Mouse (Mus musculus): ENCODE data around the gene Eif3f. TPM values are rescaled to one million over a fixed set of nuclear protein-coding genes. Genes with fewer than 3 reads are reported as not detected.
A peak's percentile ranks its signal among the peaks of the same experiment; 100 is the strongest.

Eif3f gene
- 92.2 and 96.9 TPM in 2 replicates for polyA plus RNA-seq (2012; rRNA removed)

- WGBS, result 1% methylated on average over 50 of the region's 50 CpGs
Observed at GRCm38 (mm10) chr7:108933794-108934731, at the start of gene Eif3f. Gene Eif3f, plus strand, starts transcription at chr7:108934417.

DNA sequence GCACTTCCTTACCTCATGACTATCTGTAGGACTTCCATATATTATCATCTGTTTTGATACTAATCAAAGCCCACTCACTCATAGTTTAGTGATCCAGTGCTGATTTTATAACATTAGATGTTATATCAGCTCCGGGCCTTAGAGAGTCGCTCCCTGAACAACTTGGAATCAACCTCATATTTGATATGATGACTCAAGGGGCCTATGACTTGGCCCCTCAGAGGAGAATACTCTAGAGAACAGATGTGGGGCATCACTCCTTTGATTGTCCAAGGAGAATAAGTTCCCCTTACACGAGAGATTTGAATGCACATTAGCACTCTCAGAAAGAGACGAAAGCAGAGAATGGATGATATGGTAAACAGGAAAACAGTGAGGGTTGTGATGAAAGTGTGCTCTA lies 49.3 kb upstream of the Eif3f start, which contains the start of gene Olfr518:
TSS of gene Olfr518 (minus strand) at position 101 of the 400 bp plus-strand sequence.
- Histone ChIP-seq H3K4me1 (ENCODE audit: control insufficient read depth, insufficient read depth, low read length) (no peaks in the 10 kb centered on the region), H3K27ac (ENCODE audit: insufficient read depth, low read length) (no peak within 1 kb of the TSS), H3K27me3 (ENCODE audit: control insufficient read depth, insufficient read depth, low read length) (no peaks in the 10 kb centered on the region), H3K4me3 (replicated peaks; ENCODE audit: insufficient read depth, low read depth, low read length) (no peak within 1 kb of the TSS)
- TF ChIP-seq POLR2A (IDR thresholded peaks at IDR 0.05; ENCODE audit: borderline replicate concordance, insufficient read depth, low read length), result no peak
- TF ChIP-seq CTCF (IDR thresholded peaks at IDR 0.05; ENCODE audit: borderline replicate concordance, insufficient read depth, low read depth, low read length), result no peak
- DNase-seq, result no peak
- WGBS, result 73% methylated on average over 4 of the region's 4 CpGs

More at GRCm38 (mm10) chr7:108933794-108934731, at the start of gene Eif3f:
- Histone ChIP-seq H3K27ac (ENCODE audit: insufficient read depth, low read length) (peak within 1 kb of the TSS; percentile 89), H3K4me3 (replicated peaks; ENCODE audit: insufficient read depth, low read depth, low read length) (peak within 1 kb of the TSS; percentile 96), H3K4me1 (ENCODE audit: control insufficient read depth, insufficient read depth, low read length) (peaks cover 10% of the 10 kb centered on the region), H3K27me3 (ENCODE audit: control insufficient read depth, insufficient read depth, low read length) (no peaks in the 10 kb centered on the region; the same call in 1 of the 2 replicates)
- TF ChIP-seq POLR2A (IDR thresholded peaks at IDR 0.05; ENCODE audit: borderline replicate concordance, insufficient read depth, low read length), result peak; percentile 72; the same call in 1 of the 2 replicates
- TF ChIP-seq CTCF (IDR thresholded peaks at IDR 0.05; ENCODE audit: borderline replicate concordance, insufficient read depth, low read depth, low read length), result peak; percentile 82
- peak; percentile 96 to 97 for DNase-seq

DNA sequence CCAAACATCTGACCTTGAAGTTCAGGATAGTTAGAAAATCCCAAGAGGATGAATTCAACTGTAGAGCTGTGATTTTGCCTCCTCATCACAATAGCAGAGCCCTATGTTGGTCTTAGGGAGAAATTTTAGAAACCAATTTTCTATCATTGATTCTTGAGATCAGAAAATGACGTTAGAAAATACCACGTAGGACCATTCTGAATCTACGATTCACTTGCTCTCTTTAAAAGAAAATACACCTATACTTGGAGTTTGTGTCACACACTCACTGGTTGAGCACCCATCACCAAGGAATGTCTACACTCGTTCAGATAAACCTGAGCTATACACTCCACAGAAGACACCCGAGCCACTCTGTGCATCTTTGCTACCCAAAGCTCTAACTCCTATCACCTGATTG lies 39.9 kb upstream of the Eif3f start, which contains the start of gene Olfr519:
TSS of gene Olfr519 (minus strand) at position 101 of the 400 bp plus-strand sequence.
- Histone ChIP-seq H3K27me3 (ENCODE audit: control insufficient read depth, insufficient read depth, low read length) (no peaks in the 10 kb centered on the region; the same call in 1 of the 2 replicates), H3K27ac (ENCODE audit: insufficient read depth, low read length) (no peak within 1 kb of the TSS), H3K4me3 (replicated peaks; ENCODE audit: insufficient read depth, low read depth, low read length) (no peak within 1 kb of the TSS), H3K4me1 (ENCODE audit: control insufficient read depth, insufficient read depth, low read length) (no peaks in the 10 kb centered on the region)
- no peak for DNase-seq
- TF ChIP-seq CTCF (IDR thresholded peaks at IDR 0.05; ENCODE audit: borderline replicate concordance, insufficient read depth, low read depth, low read length), result no peak
- TF ChIP-seq POLR2A (IDR thresholded peaks at IDR 0.05; ENCODE audit: borderline replicate concordance, insufficient read depth, low read length), result no peak
- WGBS, result 87% methylated on average over 5 of the region's 5 CpGs

DNA sequence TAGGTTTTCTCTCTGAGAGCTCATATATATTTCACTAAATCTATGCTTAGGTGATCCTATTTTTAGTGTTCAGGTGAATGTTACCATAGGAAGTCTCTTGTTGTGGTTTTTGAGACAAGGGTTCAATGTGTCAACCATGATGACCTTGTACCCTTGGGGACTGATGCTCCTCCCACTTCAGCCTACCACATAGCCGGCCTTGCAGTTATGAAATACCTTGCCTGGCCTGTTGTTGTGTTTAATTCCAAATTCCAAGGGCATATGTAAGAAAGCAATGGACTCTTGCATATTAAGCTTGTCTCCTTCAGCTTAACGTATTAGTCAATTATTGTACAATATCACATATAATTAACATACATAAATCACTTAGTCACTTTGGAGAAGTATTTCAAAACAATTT lies 30.2 kb upstream of the Eif3f start:
- no peak overlapping the region for H3K27ac ChIP-seq (ENCODE audit: insufficient read depth, low read length)
- no peaks in the 10 kb centered on the region for H3K27me3 ChIP-seq (ENCODE audit: control insufficient read depth, insufficient read depth, low read length)
- H3K4me3 ChIP-seq (replicated peaks; ENCODE audit: insufficient read depth, low read depth, low read length), result no peak overlapping the region
- 76% methylated on average over 2 of the region's 2 CpGs for WGBS
- DNase-seq, result no peak
- H3K4me1 ChIP-seq (ENCODE audit: control insufficient read depth, insufficient read depth, low read length), result no peaks in the 10 kb centered on the region
- TF ChIP-seq CTCF (IDR thresholded peaks at IDR 0.05; ENCODE audit: borderline replicate concordance, insufficient read depth, low read depth, low read length), result no peak
- TF ChIP-seq POLR2A (IDR thresholded peaks at IDR 0.05; ENCODE audit: borderline replicate concordance, insufficient read depth, low read length), result no peak

DNA sequence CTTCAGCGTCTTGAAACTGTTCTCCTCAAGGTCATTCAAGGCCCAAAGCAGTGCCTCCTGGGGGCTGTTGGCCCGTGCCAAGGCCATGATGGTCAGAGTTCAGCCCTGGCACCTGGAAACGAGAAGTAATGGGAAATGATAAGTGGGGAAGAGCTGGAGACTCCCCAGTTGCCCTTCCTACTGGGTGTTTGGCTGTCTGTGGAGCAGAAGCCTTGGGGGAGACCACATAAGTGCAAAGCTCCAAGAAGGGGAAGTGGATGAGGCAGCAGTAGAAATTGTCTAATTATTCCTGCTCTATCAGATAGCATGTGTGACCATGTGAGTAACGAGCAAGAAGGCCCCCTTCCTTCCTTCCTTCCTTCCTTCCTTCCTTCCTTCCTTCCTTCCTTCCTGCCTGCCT lies 7.2 kb upstream of the Eif3f start:
- H3K4me1 ChIP-seq (ENCODE audit: control insufficient read depth, insufficient read depth, low read length), result no peaks in the 10 kb centered on the region
- 59% methylated on average over 4 of the region's 4 CpGs for WGBS
- H3K27ac ChIP-seq (ENCODE audit: insufficient read depth, low read length), result no peak overlapping the region
- H3K4me3 ChIP-seq (replicated peaks; ENCODE audit: insufficient read depth, low read depth, low read length), result no peak overlapping the region
- no peaks in the 10 kb centered on the region; the same call in 1 of the 2 replicates for H3K27me3 ChIP-seq (ENCODE audit: control insufficient read depth, insufficient read depth, low read length)
- no peak for DNase-seq
- TF ChIP-seq POLR2A (IDR thresholded peaks at IDR 0.05; ENCODE audit: borderline replicate concordance, insufficient read depth, low read length) (no peak), CTCF (IDR thresholded peaks at IDR 0.05; ENCODE audit: borderline replicate concordance, insufficient read depth, low read depth, low read length) (no peak)

DNA sequence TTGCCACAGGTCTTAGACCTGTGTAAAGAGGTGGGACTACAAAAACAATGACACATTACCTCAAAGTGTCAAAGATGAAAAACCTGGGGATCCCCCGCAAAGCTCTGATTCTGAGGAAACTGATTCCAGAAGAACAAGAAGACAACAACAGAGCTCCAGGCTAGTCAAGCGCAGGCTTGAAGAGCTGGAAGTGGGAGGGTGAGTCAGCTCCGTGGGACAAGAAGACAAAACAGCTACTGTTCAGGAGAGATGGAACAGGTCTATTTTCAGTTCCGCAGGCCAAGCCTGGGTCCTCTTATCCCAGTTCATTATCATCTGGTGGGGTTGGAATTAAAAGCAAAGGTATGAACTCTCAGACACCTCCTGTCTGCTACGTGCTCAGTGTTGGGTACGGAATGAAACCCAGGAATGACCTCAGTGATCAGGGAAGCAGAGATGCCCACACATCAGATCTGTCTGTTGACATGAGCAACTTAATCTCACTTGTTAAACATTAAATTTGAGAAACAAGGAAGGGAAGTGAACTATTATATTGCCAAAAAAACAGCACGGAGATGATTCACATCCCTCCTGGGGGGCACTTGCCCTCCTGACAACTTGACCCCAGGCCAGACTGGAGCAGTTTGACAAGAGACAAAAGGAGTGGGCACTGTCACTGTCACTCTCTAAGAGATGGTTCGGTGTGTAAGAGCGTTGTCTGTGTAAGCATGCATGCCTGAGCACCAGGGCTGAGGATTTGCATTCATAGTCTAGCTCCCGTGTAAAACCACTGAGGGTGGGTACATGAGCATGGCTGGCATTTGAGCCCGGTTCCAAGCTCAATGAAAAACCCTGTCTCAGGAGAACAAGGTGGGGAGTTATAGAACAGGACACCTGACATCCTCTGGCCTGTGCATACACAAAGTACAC lies 5.7 kb upstream of the Eif3f start:
- Histone ChIP-seq H3K4me1 (ENCODE audit: control insufficient read depth, insufficient read depth, low read length) (no peaks in the 10 kb centered on the region), H3K4me3 (replicated peaks; ENCODE audit: insufficient read depth, low read depth, low read length) (no peak overlapping the region), H3K27ac (ENCODE audit: insufficient read depth, low read length) (no peak overlapping the region), H3K27me3 (ENCODE audit: control insufficient read depth, insufficient read depth, low read length) (no peaks in the 10 kb centered on the region; the same call in 1 of the 2 replicates)
- no peak for DNase-seq
- WGBS, result 70% methylated on average over 11 of the region's 11 CpGs
- no peak for TF ChIP-seq CTCF (IDR thresholded peaks at IDR 0.05; ENCODE audit: borderline replicate concordance, insufficient read depth, low read depth, low read length)
- no peak for TF ChIP-seq POLR2A (IDR thresholded peaks at IDR 0.05; ENCODE audit: borderline replicate concordance, insufficient read depth, low read length)

- no peak within 1 kb of the TSS for H3K4me3 ChIP-seq (replicated peaks; ENCODE audit: insufficient read depth, low read depth, low read length)
- WGBS, result 84% methylated on average over 6 of the region's 6 CpGs
- TF ChIP-seq POLR2A (IDR thresholded peaks at IDR 0.05; ENCODE audit: borderline replicate concordance, insufficient read depth, low read length) (no peak), CTCF (IDR thresholded peaks at IDR 0.05; ENCODE audit: borderline replicate concordance, insufficient read depth, low read depth, low read length) (no peak)
- no peaks in the 10 kb centered on the region; the same call in 1 of the 2 replicates for H3K27me3 ChIP-seq (ENCODE audit: control insufficient read depth, insufficient read depth, low read length)
- H3K27ac ChIP-seq (ENCODE audit: insufficient read depth, low read length), result no peak within 1 kb of the TSS
- peaks cover under 1% of the 10 kb centered on the region; the same call in 1 of the 2 replicates for H3K4me1 ChIP-seq (ENCODE audit: control insufficient read depth, insufficient read depth, low read length)
- no peak for DNase-seq
Observed at GRCm38 (mm10) chr7:108929726-108930393, 4.4 kb upstream of the Eif3f start, which contains the start of gene Nlrp10. Gene Nlrp10, minus strand, starts transcription at chr7:108930178.
